25 mouse cellular contexts compared by ENCODE assay signal in the genomic region with DNA sequence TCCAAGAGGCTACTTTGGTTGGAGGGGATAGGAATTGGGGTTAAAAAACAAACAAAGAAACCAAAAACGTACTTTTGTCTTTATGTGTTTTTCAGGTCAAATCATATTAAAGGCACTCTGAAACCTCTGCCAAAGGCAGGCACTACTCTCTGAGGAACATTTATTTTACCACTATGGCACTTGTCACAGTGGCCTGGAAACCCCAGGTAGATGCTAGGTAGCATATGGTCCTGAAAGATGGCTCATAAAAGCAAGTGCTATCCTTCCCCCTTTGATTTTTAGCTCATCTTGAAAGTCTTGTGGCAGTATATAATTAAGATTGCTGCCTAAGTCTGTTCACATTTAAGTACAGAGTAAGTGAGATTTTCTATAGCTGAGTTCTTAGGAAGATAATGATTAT.
"Had no signal": no experiment of that assay in that cellular context is flagged by ENCODE, and none has a peak within 500 bp of the region (broad histone marks: within the 10 kb centered on the region; RNA-seq: fewer than 3 reads in every experiment).

No protein-coding gene starts in this region.

- H3K4me3 ChIP-seq: heart, embryonic 10.5 days; heart, embryonic 12.5 days; hindbrain, embryonic 13.5 days; hindbrain, embryonic 15.5 days; layer of hippocampus, adult 2 months; left cerebral cortex, adult 2 months; limb, embryonic 10.5 days; limb, embryonic 12.5 days; liver, embryonic 13.5 days; liver, embryonic 15.5 days had no signal

- H3K9me3 ChIP-seq: heart, embryonic 10.5 days; heart, embryonic 12.5 days; hindbrain, embryonic 13.5 days; hindbrain, embryonic 15.5 days; limb, embryonic 10.5 days; limb, embryonic 12.5 days; liver, embryonic 13.5 days; liver, embryonic 15.5 days had no signal

- ATAC-seq: hindbrain, postnatal 0 days; intestine, embryonic 16.5 days; liver, postnatal 0 days had no signal

- H3K27ac ChIP-seq: heart, embryonic 10.5 days; hindbrain, embryonic 13.5 days; hindbrain, embryonic 15.5 days; hindbrain, postnatal 0 days; layer of hippocampus, adult 2 months; left cerebral cortex, adult 2 months; limb, embryonic 10.5 days; limb, embryonic 12.5 days; liver, embryonic 13.5 days; liver, embryonic 15.5 days had no signal

- DNase-seq: gastrocnemius, postnatal 14 days; gastrocnemius, postnatal 36 days; heart, adult 18-20 months; heart, postnatal 10 days; kidney, adult 18-20 months; kidney, adult 8-10 months; kidney, postnatal 10 days; kidney, postnatal 25 days; kidney, postnatal 4 days; liver; liver, embryonic 13.5 days; liver, postnatal 0 days; lung, adult 2 months had no signal

- H3K4me2 ChIP-seq: heart, embryonic 12.5 days; hindbrain, embryonic 13.5 days; hindbrain, embryonic 15.5 days; limb, embryonic 12.5 days; liver, embryonic 11.5 days; liver, embryonic 13.5 days; liver, embryonic 15.5 days had no signal

- H3K9ac ChIP-seq: heart, embryonic 12.5 days; hindbrain, embryonic 13.5 days; hindbrain, embryonic 15.5 days; limb, embryonic 12.5 days; liver, embryonic 13.5 days; liver, embryonic 15.5 days; liver, postnatal 0 days had no signal

- H3K27me3 ChIP-seq: heart, embryonic 12.5 days; hindbrain, embryonic 13.5 days; hindbrain, embryonic 15.5 days; limb, embryonic 12.5 days; liver, embryonic 13.5 days; liver, embryonic 15.5 days had no signal

- H3K4me1 ChIP-seq: heart, embryonic 10.5 days; heart, embryonic 12.5 days; hindbrain, embryonic 13.5 days; hindbrain, embryonic 15.5 days; limb, embryonic 10.5 days; limb, embryonic 12.5 days; liver, embryonic 13.5 days; liver, embryonic 15.5 days had no signal
